Mouse (Mus musculus): Measurements from ENCODE around the gene Vsig10l. TPM values are rescaled to one million over a fixed set of nuclear protein-coding genes. Genes with fewer than 3 reads are reported as not detected.

Gene Vsig10l
- polyA plus RNA-seq (2014; fragmentation: Nextera tagmentation; extraction: Ambion mirVana) = 3.0 and 6.1 TPM in 2 replicates

GRCm38 (mm10) chr7:43462851-43463250 is at the start of gene Vsig10l:
Gene Vsig10l (plus strand): TSS chr7:43463151.
- no peak within 1 kb of the TSS for H3K4me2 ChIP-seq (replicated peaks; ENCODE audit: low read depth, low read length)
- ATAC-seq (ENCODE audit: insufficient number of reproducible peaks, insufficient read depth, low FRiP score, low read depth) = no peak
- no peaks in the 10 kb centered on the region for H3K27me3 ChIP-seq (ENCODE audit: control insufficient read depth, insufficient read depth, low read length)
- no peaks in the 10 kb centered on the region for H3K9me3 ChIP-seq (ENCODE audit: control insufficient read depth, low read depth, low read length)
- H3K9ac ChIP-seq (replicated peaks; ENCODE audit: low read depth, low read length) = no peak within 1 kb of the TSS
- no peaks in the 10 kb centered on the region for H3K36me3 ChIP-seq (ENCODE audit: control insufficient read depth, insufficient read depth, low read length)
- WGBS = 63% methylated on average over 4 of the region's 4 CpGs
- no peak within 1 kb of the TSS for H3K4me3 ChIP-seq (ENCODE audit: low read depth, low read length)
- no peaks in the 10 kb centered on the region for H3K4me1 ChIP-seq (ENCODE audit: control insufficient read depth, insufficient read depth, low read length)
- no peak within 1 kb of the TSS for H3K27ac ChIP-seq (ENCODE audit: low read length)

GRCm38 (mm10) chr7:43417298-43417697 is 45.7 kb upstream of the Vsig10l start:
- Histone ChIP-seq H3K27ac (ENCODE audit: low read length) (no peak overlapping the region), H3K4me1 (ENCODE audit: control insufficient read depth, insufficient read depth, low read length) (no peaks in the 10 kb centered on the region), H3K27me3 (ENCODE audit: control insufficient read depth, insufficient read depth, low read length) (no peaks in the 10 kb centered on the region), H3K36me3 (ENCODE audit: control insufficient read depth, insufficient read depth, low read length) (no peaks in the 10 kb centered on the region), H3K9ac (replicated peaks; ENCODE audit: low read depth, low read length) (no peak overlapping the region), H3K9me3 (ENCODE audit: control insufficient read depth, low read depth, low read length) (no peaks in the 10 kb centered on the region), H3K4me3 (ENCODE audit: low read depth, low read length) (no peak overlapping the region), H3K4me2 (replicated peaks; ENCODE audit: low read depth, low read length) (no peak overlapping the region)
- ATAC-seq (ENCODE audit: insufficient number of reproducible peaks, insufficient read depth, low FRiP score, low read depth) = no peak
- 83% methylated on average over 10 of the region's 10 CpGs for WGBS

GRCm38 (mm10) chr7:43422995-43423617 is 39.8 kb upstream of the Vsig10l start:
- H3K4me1 ChIP-seq (ENCODE audit: control insufficient read depth, insufficient read depth, low read length) = no peaks in the 10 kb centered on the region
- WGBS = 8% methylated on average over 11 of the region's 11 CpGs
- H3K27me3 ChIP-seq (ENCODE audit: control insufficient read depth, insufficient read depth, low read length) = no peaks in the 10 kb centered on the region
- H3K27ac ChIP-seq (ENCODE audit: low read length) = no peak overlapping the region
- H3K4me2 ChIP-seq (replicated peaks; ENCODE audit: low read depth, low read length) = no peak overlapping the region; the same call in 1 of the 2 replicates
- H3K36me3 ChIP-seq (ENCODE audit: control insufficient read depth, insufficient read depth, low read length) = no peaks in the 10 kb centered on the region
- peak; percentile 78; the same call in 1 of the 2 replicates for ATAC-seq (ENCODE audit: insufficient number of reproducible peaks, insufficient read depth, low FRiP score, low read depth)
- H3K4me3 ChIP-seq (ENCODE audit: low read depth, low read length) = no peak overlapping the region
- H3K9ac ChIP-seq (replicated peaks; ENCODE audit: low read depth, low read length) = no peak overlapping the region
- no peaks in the 10 kb centered on the region for H3K9me3 ChIP-seq (ENCODE audit: control insufficient read depth, low read depth, low read length)

GRCm38 (mm10) chr7:43423991-43424625 is 38.8 kb upstream of the Vsig10l start:
- H3K36me3 ChIP-seq (ENCODE audit: control insufficient read depth, insufficient read depth, low read length) = no peaks in the 10 kb centered on the region
- H3K27ac ChIP-seq (ENCODE audit: low read length) = no peak overlapping the region
- no peaks in the 10 kb centered on the region for H3K27me3 ChIP-seq (ENCODE audit: control insufficient read depth, insufficient read depth, low read length)
- no peaks in the 10 kb centered on the region for H3K9me3 ChIP-seq (ENCODE audit: control insufficient read depth, low read depth, low read length)
- no peaks in the 10 kb centered on the region for H3K4me1 ChIP-seq (ENCODE audit: control insufficient read depth, insufficient read depth, low read length)
- H3K4me3 ChIP-seq (ENCODE audit: low read depth, low read length) = no peak overlapping the region
- no peak overlapping the region for H3K4me2 ChIP-seq (replicated peaks; ENCODE audit: low read depth, low read length)
- ATAC-seq (ENCODE audit: insufficient number of reproducible peaks, insufficient read depth, low FRiP score, low read depth) = no peak
- WGBS = 69% methylated on average over 3 of the region's 3 CpGs
- no peak overlapping the region for H3K9ac ChIP-seq (replicated peaks; ENCODE audit: low read depth, low read length)

GRCm38 (mm10) chr7:43427406-43427805 is 35.5 kb upstream of the Vsig10l start, which contains the start of gene Lim2:
Gene Lim2 (plus strand): TSS chr7:43427670.
- Histone ChIP-seq H3K9ac (replicated peaks; ENCODE audit: low read depth, low read length) (no peak within 1 kb of the TSS), H3K4me1 (ENCODE audit: control insufficient read depth, insufficient read depth, low read length) (no peaks in the 10 kb centered on the region), H3K4me2 (replicated peaks; ENCODE audit: low read depth, low read length) (no peak within 1 kb of the TSS), H3K36me3 (ENCODE audit: control insufficient read depth, insufficient read depth, low read length) (no peaks in the 10 kb centered on the region), H3K4me3 (ENCODE audit: low read depth, low read length) (no peak within 1 kb of the TSS), H3K27ac (ENCODE audit: low read length) (no peak within 1 kb of the TSS), H3K27me3 (ENCODE audit: control insufficient read depth, insufficient read depth, low read length) (no peaks in the 10 kb centered on the region), H3K9me3 (ENCODE audit: control insufficient read depth, low read depth, low read length) (no peaks in the 10 kb centered on the region)
- 81% methylated on average over 8 of the region's 8 CpGs for WGBS
- no peak for ATAC-seq (ENCODE audit: insufficient number of reproducible peaks, insufficient read depth, low FRiP score, low read depth)

- Histone ChIP-seq H3K36me3 (ENCODE audit: control insufficient read depth, insufficient read depth, low read length) (no peaks in the 10 kb centered on the region), H3K4me2 (replicated peaks; ENCODE audit: low read depth, low read length) (no peak overlapping the region), H3K27ac (ENCODE audit: low read length) (no peak overlapping the region), H3K27me3 (ENCODE audit: control insufficient read depth, insufficient read depth, low read length) (no peaks in the 10 kb centered on the region), H3K4me1 (ENCODE audit: control insufficient read depth, insufficient read depth, low read length) (no peaks in the 10 kb centered on the region), H3K9me3 (ENCODE audit: control insufficient read depth, low read depth, low read length) (no peaks in the 10 kb centered on the region), H3K4me3 (ENCODE audit: low read depth, low read length) (no peak overlapping the region), H3K9ac (replicated peaks; ENCODE audit: low read depth, low read length) (no peak overlapping the region)
- no peak for ATAC-seq (ENCODE audit: insufficient number of reproducible peaks, insufficient read depth, low FRiP score, low read depth)
- WGBS = 46% methylated on average over 4 of the region's 4 CpGs
Observed at GRCm38 (mm10) chr7:43429500-43429899, 33.5 kb upstream of the Vsig10l start.

GRCm38 (mm10) chr7:43432891-43433290 is 30.1 kb upstream of the Vsig10l start:
- H3K36me3 ChIP-seq (ENCODE audit: control insufficient read depth, insufficient read depth, low read length) = no peaks in the 10 kb centered on the region
- no peak overlapping the region for H3K4me3 ChIP-seq (ENCODE audit: low read depth, low read length)
- ATAC-seq (ENCODE audit: insufficient number of reproducible peaks, insufficient read depth, low FRiP score, low read depth) = no peak
- no peaks in the 10 kb centered on the region for H3K27me3 ChIP-seq (ENCODE audit: control insufficient read depth, insufficient read depth, low read length)
- no peak overlapping the region for H3K27ac ChIP-seq (ENCODE audit: low read length)
- no peaks in the 10 kb centered on the region for H3K9me3 ChIP-seq (ENCODE audit: control insufficient read depth, low read depth, low read length)
- no peaks in the 10 kb centered on the region for H3K4me1 ChIP-seq (ENCODE audit: control insufficient read depth, insufficient read depth, low read length)
- no peak overlapping the region for H3K4me2 ChIP-seq (replicated peaks; ENCODE audit: low read depth, low read length)
- WGBS = 63% methylated on average over 4 of the region's 4 CpGs
- H3K9ac ChIP-seq (replicated peaks; ENCODE audit: low read depth, low read length) = no peak overlapping the region

GRCm38 (mm10) chr7:43434676-43435075 is 28.3 kb upstream of the Vsig10l start:
- Histone ChIP-seq H3K9ac (replicated peaks; ENCODE audit: low read depth, low read length) (no peak overlapping the region), H3K36me3 (ENCODE audit: control insufficient read depth, insufficient read depth, low read length) (no peaks in the 10 kb centered on the region), H3K27ac (ENCODE audit: low read length) (no peak overlapping the region), H3K9me3 (ENCODE audit: control insufficient read depth, low read depth, low read length) (no peaks in the 10 kb centered on the region), H3K4me1 (ENCODE audit: control insufficient read depth, insufficient read depth, low read length) (no peaks in the 10 kb centered on the region), H3K4me2 (replicated peaks; ENCODE audit: low read depth, low read length) (no peak overlapping the region), H3K27me3 (ENCODE audit: control insufficient read depth, insufficient read depth, low read length) (no peaks in the 10 kb centered on the region), H3K4me3 (ENCODE audit: low read depth, low read length) (no peak overlapping the region)
- no peak for ATAC-seq (ENCODE audit: insufficient number of reproducible peaks, insufficient read depth, low FRiP score, low read depth)
- 86% methylated on average over 5 of the region's 5 CpGs for WGBS
